Mouse (Mus musculus) adrenal gland, adult 2 months (tissue): Measurements from ENCODE around the gene Xrn2. TPM values are rescaled to one million over a fixed set of nuclear protein-coding genes. Genes with fewer than 3 reads are reported as not detected.
"Not testable (repeated sequence)": the region's sequence is repeated elsewhere in the genome, so short reads cannot be mapped to it uniquely, and the experiment has no call there.

Experiments used
- DNase-seq: peaks from one replicate; pipeline ENCODE4 v3.0.0; 2021
- long read RNA-seq: library from polyadenylated mRNA; stranded (forward); transcript quantifications from one replicate; pipeline ENCODE4 v2.0.0, GENCODE M21; 2021
- polyA plus RNA-seq: library from polyadenylated mRNA; depleted of rRNA; stranded (reverse); fragments of >200 nt; gene quantifications from 2 replicates; pipeline ENCODE4 v1.2.3, GENCODE M21; 2012; rRNA removed
- total RNA-seq, 2 experiments: library from RNA; stranded (reverse); gene quantifications; 2 replicates each; pipeline ENCODE4 v1.2.3; 2021

Xrn2 gene
- total RNA-seq (10 to 100 TPM; 50.5 to 53.9 TPM), polyA plus RNA-seq (6.6 and 7.8 TPM in 2 replicates)
- long read RNA-seq, transcript Xrn2-201 (30 exons, 3,434 nt) = major isoform, 43 of 56 reads
- long read RNA-seq, partial matches to known transcripts = 2 of 56 reads
- long read RNA-seq, other reads (novel, unspliced or antisense) = 11 of 56 reads

DNA sequence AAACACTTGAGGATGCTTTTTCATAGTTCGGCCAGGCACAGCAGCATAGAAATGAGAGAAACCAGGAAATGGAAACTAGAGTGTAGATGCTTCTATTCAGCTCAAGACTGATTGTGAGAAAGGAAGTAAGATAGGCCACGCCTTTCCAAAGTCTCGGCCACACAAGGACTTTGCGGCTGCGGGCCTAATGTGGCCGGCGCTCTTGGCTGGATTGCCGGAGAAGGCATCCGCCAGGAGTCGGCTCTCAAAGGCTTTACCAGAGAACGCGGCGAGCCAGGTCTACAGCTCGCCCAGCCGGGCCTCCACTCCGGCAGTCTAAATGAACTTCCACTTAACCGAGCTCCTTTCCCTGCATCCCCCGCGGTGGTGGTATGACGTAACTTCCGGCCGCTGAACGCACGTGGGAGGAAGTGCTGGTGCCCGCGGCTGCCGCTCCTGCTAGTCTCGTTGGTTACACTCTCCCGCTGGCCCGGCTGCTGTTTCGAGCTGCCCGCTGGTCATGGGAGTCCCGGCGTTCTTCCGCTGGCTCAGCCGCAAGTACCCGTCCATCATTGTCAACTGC lies at the start of gene Xrn2:
Gene Xrn2, plus strand, starts transcription at position 374 of the 562 bp plus-strand sequence.
- peak; percentile 97 for DNase-seq

DNA sequence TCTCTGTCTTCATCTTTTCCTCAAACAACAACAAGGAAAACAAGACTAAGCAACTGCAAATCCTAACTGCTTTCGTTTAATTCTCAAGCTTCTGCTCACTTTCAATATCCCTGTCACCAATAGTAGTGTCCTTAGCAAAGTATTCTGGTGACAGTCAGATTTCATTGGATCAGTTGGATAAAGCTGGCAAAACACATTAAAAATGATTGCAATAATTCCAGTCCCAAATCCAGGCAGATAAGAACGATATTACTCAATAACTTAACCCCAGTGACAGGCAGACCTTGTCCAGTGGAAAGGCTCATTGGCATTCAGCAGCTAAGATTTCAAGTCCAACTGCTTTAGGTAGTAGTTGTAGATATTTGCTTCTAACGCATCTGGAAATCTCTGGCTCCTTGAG lies 37.8 kb upstream of the Xrn2 start:
- DNase-seq = peak; percentile 18

DNA sequence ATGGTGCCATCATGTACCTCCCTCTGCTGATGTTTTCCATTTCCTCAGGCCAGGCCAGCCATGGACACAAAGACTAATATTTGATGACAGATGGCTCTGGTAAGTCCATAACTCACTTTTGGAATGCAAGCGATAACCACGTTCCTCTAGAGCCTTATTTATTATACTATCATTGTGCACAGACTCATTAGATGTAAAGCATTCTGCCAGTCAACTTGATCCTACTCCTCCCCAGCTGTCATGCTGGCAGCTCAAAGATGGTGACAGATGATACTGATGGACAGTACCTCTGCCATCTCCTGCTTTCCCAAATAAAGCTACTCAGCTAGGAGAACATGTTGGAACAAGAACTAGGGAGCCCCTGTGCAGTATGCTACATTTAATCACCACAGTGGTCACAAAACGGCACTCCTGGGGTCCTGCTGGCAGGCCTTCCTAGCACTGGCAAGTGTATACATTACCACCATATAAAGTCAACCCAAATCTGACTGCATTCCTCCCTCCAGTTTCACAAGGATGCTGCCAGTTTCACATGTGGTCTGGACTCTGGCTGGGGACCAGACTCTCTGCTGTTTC lies 37.3 kb upstream of the Xrn2 start:
- DNase-seq = no peak

DNA sequence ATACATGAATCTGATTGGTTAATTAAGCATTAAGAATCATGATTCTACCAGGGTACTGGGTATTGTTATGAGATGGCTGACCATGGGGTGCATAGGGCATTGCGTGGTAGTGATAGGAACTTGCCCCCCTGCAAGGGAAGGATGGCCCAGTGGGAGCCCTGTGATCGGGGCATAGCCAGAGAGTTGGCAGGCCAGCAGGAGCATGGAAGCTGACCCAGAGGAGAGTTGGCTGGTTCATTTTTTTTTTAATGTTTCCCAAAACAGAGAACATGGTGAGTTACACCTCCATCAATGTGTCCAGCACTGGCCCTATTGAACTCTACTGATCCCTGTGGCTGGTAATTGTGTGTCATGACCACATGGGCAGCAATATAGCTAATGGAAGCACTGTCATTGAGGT lies 30.0 kb upstream of the Xrn2 start:
- no peak for DNase-seq

DNA sequence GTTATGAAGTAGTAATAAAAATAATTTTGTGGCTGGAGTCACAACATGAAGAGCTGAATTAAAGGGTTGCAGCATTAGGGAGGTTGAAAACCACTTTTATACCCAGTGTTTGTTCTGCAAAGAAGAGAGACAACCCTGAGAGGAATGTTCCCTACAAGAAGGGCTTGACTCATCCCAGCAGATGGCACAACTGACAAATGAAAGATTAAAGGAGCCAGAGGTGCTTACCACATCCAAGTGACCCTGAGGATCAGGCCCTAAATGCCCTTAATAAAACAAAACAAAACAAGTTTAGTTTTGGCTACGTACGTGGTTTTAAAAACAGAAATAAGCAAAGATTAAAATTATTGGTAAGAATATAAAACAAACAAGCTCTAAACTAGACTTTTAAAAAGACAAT lies 28.0 kb upstream of the Xrn2 start:
- peak; percentile 56 for DNase-seq

DNA sequence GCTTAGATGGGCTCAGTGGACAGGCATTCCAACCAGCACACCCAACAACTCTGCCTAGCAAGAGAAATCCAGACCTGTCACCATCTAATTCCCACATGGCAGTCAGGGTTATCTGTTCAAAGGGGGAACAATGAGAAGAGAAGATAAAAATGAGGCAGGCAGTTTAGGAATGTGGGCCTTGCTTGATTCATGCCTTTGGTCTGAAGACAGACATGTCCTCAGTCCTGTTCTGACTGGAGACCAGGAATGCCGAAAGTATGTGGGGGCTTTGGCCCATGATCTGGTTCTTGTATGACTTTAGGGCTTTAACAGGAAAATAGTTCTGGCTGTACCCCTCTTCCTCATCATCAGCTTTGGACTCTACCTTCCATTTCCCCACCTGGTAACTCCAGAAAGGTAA lies 27.0 kb upstream of the Xrn2 start:
- DNase-seq = peak; percentile 23

DNA sequence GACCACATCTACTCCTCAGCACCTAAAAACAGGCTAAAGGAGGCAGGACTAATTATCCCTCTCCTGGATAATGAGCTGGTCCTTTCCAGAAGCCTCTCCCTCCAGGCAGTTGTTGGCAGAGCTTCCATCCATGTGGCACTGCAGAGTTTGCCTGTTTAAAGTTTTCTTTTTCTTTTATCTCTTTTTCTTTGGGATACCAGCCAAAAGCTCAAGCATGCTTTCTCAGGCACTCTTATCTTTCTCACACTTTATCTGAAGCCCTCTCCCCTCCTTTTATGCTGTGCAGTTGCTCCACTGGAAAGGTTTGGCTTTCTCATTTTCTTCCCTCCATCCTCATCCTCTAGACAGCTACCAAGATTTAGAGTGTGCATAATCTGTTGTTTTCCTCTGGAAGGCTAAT lies 26.4 kb upstream of the Xrn2 start:
- no peak for DNase-seq

DNA sequence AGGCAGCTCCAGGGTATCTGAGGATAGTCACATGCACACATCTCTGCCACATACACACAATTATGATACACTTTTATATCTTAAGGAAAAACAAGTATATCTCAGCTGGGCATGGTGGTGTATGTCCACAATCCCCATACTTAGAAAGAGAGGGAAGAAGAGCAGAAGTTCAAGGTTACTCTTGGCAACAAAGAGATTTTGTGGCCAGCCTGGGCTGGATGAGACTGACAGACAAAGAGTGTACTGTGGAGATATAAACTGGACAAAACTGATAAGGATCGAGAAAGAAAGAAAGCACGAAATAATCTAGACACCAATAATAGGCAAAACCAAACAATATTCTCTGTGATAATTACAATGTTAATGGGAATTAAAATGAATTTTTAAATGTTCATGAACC lies 5.5 kb upstream of the Xrn2 start:
- no peak for DNase-seq

DNA sequence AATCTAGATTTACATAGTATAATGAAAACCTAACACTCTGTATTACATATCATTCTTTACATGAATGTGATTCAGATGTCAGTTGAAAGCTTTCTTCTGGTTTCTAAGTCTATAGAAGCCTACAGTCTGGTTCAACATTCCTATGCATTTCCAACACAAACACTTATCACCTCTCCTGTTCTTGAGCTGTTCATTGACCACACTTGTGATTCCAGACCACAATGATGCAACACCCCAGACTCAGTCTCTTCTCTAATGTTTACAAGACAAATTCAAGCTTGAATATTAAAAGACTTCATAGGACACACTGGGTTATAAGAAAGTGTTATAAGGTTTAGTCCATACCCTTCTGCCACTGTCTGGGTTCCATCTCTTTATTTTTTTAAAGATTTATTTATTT lies 3.7 kb upstream of the Xrn2 start:
- DNase-seq = no peak

DNA sequence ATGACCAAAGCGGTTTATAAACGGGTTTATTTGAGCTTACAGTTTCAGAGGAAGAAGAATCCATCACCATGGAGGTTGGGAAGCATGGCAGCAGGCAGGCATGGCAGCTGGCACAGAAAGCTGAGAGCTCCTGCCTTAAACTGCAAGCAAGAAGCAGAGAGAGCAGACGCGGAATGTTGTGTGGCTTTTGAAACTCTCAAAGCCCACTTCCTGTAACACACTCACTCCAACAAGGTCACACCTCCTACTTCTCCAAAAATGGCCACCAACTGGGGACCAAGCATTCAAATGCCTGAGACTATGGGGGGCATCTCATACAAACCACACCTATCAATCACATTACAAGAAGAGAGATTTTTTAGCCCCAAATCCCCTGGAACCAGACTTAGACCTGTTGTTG lies 2.7 kb upstream of the Xrn2 start:
- DNase-seq = no peak

DNA sequence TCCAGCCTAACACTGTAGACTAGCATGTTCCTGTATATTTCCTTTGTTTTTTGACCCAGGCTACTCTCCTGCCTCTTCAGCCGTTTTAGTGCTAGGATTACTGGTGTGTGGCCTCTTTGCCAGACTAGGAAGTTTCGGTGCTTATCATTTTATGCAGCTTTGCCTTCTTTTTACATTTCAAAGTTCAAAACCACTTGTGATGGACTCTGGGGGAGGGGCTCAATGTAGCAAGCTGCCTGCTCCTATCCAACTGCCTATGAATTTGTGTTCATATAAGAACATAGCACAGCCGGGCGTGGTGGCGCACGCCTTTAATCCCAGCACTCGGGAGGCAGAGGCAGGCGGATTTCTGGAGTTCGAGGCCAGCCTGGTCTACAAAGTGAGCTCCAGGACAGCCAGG lies 1.8 kb upstream of the Xrn2 start:
- no peak for DNase-seq

DNA sequence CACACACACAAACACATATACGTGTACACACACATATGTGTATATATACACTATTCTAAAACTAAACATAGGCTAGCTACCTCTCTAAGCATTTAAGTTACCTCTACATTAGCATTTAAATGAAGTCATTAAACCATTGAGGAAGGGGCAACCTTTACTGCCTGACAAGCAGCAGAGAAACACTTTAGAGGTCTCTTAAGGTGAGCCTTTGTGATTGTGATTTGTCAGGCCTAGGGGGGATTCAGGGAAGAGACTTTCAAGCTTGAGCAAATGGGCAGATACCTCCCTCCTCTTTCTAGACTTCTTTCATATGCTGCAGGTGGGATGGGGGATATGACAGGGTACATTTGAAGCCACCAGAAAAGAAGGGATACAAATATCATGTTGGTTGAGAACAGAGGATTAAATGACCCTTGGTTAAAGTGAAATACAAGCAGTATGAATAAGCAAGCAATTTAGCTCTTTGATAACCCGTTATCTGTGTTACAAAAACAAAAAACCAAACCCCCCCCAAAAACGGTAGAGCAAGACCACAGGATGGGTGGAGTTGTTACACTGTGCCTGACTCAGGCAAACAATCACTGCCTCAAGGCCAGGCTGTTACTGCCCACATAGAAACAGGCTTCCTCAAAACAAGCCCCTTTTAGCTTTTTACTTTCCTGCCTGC lies 1.2 kb upstream of the Xrn2 start:
- DNase-seq = peak; percentile 48

DNA sequence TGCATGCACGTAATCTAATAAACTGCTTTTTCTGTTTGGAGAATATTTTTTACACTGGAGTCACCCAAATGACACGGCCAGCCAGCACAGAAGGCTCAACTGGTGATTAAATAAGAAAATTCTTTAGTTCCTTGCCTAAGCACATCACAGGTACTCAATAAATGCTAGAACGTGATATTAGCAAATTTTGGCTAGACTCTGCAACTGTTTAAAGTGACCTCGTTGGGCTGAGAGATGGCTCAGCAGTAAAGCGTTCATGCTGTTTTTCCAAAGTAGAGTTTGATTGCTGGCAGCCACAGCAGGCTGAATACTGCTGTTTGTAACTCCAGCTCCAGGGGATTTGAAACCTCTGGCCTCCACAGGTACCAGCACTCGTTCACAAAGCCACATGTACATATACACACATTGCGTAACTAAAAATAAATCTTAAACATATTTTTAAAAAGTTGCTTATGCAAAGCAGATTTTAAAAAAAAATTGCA lies 614 bp upstream of the Xrn2 start:
- DNase-seq = peak; percentile 10

DNA sequence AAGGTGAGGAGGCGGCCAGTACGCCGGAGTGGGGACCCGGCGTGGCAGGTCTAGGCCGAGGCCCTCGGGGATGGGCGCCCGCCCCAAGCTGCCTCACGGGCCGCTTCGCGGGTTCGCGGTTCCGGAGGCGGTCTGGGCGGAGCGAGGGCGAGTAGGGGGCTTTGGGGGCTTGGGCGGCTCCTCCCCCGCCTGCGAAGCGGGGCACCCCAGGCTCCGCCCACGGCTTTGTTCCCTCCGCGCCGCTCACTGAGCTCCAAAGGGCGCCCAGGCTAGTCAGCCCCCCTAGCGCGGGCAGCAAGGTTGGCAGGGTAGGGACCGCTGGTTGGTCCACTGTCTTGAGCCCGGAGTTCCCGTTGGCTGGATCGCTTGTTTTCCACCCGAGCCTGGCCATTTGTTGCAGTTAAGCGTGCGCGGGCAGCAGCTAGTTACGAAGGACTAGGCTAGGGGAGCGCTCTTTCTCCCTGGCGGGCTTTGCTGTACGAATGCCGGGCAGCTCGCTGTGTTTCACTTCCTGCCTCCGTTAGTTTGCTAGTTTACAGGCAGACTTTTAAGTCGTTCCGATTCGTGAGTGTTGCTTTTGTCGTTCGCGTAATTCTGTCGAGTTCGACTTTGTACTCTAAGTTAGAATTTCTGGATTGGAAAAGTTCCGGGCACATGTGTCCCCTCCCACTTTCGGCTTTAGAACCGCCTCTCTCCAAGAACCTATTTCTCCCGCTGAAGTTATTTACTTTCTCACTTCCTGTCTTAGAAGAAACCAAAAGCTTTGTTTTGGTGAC lies 586 bp downstream of the Xrn2 start:
- no peak for DNase-seq

DNA sequence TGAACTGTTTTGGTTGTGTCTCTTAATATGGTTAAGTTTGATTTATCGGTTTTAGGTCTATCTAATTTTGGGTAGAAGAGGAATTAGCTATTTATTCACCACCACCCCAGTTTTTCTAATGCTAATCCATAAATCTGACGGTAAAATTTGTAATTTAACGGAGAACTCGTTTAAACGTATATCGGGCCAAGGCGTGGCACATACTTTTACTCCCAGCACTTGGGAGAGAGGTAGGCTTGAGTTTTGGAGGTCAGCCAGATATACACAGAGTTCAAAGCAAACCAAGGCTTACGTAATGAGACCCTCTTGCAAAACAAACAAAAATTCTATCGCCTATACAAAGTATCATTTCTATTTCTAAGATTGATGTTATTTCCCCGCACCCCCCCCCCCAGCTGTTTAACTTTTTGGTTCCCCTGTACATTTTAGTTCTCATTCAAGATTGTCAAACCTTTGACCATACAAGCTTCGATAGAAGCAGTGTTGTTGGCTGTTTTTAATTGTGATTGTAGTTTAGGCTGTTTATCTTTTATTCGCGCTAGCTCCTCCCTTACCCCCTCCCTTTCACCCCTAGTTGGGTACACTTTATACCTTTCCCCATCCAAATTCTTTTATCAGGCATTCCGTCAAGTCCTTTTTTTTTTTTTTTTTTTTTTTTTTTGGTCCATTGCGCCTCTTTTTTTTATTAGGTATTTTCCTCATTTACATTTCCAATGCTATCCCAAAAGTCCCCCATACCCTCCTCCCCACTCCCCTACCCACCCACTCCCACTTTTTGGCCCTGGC lies 1.5 kb downstream of the Xrn2 start:
- DNase-seq = peak; percentile 11

DNA sequence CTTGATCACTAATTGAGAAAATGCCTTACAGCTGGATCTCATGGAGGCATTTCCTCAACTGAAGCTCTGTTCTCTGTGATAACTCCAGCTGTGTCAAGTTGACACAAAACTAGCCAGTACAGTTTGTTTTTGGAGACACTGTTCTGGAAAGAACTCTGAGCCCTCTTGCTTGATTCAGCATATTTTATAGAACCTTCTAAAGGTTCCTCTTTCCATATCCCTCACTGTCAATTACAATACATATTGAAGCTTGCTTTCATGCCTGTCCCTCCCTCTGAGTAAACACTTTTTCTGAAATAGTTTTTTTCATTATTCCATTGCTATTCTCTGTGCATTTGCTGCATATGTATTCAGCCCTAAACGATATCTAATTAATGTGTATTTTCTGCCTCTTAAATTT lies 9.2 kb downstream of the Xrn2 start:
- DNase-seq = not testable (repeated sequence)

DNA sequence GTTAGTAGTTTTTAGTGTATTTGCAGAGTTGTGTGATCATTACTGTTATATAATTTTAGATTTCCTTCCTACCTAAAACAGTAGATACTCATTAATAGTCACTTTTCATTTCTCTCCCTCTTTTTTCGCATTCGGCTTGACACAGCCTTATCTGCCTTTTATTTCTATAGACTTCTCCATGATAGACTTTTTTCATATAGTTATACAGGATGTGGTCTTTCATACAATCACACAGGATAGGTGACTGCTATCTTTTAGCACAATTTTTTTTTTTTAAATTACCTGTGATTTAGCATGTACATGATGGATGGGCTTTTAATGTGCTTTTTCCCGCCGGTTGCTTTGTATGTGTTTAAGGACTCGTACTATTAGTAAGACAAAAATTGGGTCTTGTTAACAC lies 10.3 kb downstream of the Xrn2 start:
- DNase-seq = no peak

DNA sequence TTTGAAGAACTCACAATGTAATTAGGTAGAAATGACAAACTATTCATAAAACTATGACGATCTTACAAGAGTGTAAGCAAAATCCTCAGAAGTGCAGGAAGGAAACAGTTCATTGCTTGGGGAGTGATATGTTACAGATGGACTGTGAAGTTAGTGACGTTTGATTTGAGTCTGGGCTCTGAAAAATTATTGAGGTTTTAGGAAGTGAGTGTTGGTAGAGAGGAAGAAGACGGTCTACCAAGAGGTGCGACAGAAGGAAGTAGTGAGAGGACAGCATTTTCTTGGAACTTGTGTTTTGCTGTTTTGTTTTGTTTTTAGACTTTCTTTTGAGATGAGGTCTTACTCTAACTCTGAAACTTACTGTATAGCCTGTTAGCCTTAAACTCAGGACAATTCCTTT lies 10.8 kb downstream of the Xrn2 start:
- no peak for DNase-seq

DNA sequence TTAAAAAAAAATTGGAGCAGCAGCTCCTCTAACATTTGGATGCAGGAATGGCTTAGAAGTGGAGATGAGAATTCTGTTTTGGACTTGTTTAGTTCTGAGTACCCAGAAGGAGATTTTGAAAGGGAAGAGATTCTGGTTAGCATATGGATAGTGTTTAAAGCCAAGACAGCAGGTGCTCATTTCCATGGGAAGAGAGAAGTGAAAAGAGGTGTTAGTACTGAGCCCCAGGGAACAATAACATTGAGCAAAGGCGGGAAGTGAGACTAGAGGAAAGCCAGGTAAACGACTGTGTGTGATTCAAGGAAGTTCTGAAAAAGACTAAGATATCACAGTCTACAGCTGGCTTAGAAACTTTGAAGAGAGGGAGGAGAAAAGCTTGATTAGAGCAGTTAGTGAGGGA lies 20.3 kb downstream of the Xrn2 start:
- DNase-seq = no peak

DNA sequence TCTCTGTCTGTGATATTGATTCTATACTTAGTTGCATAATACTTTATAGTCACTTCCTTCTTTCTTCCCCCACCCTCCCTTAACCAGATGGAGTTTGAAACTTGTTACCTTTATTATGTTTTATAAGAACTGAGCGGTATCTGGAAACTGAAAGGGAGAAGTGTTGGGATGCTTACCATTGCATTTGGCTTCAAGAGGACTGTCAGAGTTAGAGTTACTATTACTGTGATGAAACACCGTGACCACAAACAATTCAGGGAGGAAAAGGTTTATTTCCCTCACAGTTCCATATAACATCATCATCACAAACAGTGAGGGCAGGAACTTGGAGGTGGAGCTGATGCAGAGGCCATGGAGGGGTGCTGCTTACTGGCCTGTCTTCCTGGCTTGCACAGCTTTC lies 23.1 kb downstream of the Xrn2 start:
- no peak for DNase-seq

DNA sequence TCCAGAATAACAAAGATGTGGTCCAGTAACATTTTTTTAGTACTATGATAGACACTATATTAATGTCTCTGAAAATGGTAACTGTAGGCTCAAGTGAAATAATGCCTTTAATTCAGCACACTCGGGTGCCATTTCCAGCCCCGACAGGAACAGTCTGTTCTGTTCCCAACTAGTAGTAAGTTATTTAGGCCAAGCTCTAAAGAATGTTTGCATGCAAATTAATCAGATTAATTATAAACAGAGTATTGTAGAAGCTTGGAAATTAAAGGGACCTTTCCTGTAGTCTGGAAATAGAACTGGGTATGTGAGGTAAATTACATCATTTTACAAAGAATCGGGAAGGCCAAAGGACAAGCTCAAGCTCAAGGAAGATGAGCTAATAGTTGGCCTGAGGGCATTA lies 34.3 kb downstream of the Xrn2 start:
- no peak for DNase-seq
